Mouse (Mus musculus): Measurements from ENCODE around the gene Cdkl2. TPM values are rescaled to one million over a fixed set of nuclear protein-coding genes. Genes with fewer than 3 reads are reported as not detected.

Gene Cdkl2
- polyA plus RNA-seq, 1 experiment from 2014 or later = 0.35 TPM

DNA sequence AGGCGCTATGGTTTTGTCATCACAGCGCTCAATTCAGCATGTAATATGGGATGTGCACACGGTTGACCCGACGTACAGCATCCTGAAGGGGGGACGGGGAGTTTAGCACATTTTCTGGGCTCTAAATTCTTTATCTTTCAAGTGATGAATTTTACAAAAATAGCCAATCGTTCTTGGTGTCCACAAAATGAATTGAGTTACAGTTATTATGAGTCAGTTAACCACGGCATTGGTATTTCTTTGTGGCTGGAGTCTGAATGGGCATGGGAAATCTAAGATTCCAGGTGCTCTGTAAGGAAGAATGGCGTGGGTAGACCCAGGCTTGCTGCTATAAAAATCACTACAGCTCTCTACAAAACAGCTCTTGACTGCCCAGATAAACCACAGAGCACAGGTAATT, 54.4 kb downstream of the Cdkl2 start:
- no peak for ATAC-seq
- no peak overlapping the region for H3K4me2 ChIP-seq
- 71% methylated on average over 9 of the region's 9 CpGs for WGBS (ENCODE audit: insufficient replicate concordance)
- no peak overlapping the region for H3K9ac ChIP-seq
- H3K27ac ChIP-seq = no peak overlapping the region
- H3K4me1 ChIP-seq = no peaks in the 10 kb centered on the region
- H3K4me3 ChIP-seq = no peak overlapping the region
- no peaks in the 10 kb centered on the region for H3K36me3 ChIP-seq
- H3K9me3 ChIP-seq (replicated peaks) = no peaks in the 10 kb centered on the region
- H3K27me3 ChIP-seq (replicated peaks) = no peaks in the 10 kb centered on the region

GRCm38 (mm10) chr5:91987799-91988198, 55.9 kb downstream of the Cdkl2 start:
- H3K36me3 ChIP-seq = no peaks in the 10 kb centered on the region
- no peak overlapping the region for H3K27ac ChIP-seq
- H3K27me3 ChIP-seq (replicated peaks) = no peaks in the 10 kb centered on the region
- 82% methylated on average over 2 of the region's 2 CpGs for WGBS (ENCODE audit: insufficient replicate concordance)
- H3K4me2 ChIP-seq = no peak overlapping the region
- no peak overlapping the region for H3K4me3 ChIP-seq
- H3K4me1 ChIP-seq = no peaks in the 10 kb centered on the region
- no peak for ATAC-seq
- H3K9ac ChIP-seq = no peak overlapping the region
- H3K9me3 ChIP-seq (replicated peaks) = no peaks in the 10 kb centered on the region

GRCm38 (mm10) chr5:91987236-91987635, 56.4 kb downstream of the Cdkl2 start, which contains the start of gene Odaph:
Gene Odaph (plus strand): TSS chr5:91987475.
- H3K9ac ChIP-seq = no peak within 1 kb of the TSS
- H3K9me3 ChIP-seq (replicated peaks) = no peaks in the 10 kb centered on the region
- H3K27me3 ChIP-seq (replicated peaks) = no peaks in the 10 kb centered on the region
- no peak for ATAC-seq
- H3K27ac ChIP-seq = no peak within 1 kb of the TSS
- H3K4me3 ChIP-seq = no peak within 1 kb of the TSS
- WGBS (ENCODE audit: insufficient replicate concordance) = 60% methylated on average over 4 of the region's 4 CpGs
- H3K36me3 ChIP-seq = no peaks in the 10 kb centered on the region
- no peak within 1 kb of the TSS for H3K4me2 ChIP-seq
- H3K4me1 ChIP-seq = no peaks in the 10 kb centered on the region

DNA sequence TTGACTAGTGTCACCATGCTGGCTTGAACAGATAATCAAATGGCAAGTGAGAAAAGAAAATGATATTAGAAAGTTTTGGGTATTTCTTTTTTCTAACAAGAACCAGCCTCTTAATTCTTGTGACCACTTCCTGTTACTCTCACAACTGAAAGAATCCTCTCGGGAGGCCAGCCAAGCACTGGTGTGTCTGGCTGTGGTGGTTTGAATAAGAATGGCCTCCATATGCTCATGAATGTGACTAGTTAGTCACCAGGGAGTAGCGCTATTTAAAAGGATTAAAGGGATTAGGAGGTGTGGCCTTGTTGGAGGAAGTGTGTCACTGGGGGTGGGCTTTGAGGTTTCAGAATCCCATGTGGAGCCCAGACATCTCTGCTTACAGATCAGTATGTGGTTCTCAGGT, 58.0 kb downstream of the Cdkl2 start:
- Histone ChIP-seq H3K4me2 (no peak overlapping the region), H3K9me3 (replicated peaks) (no peaks in the 10 kb centered on the region), H3K27ac (no peak overlapping the region), H3K4me1 (no peaks in the 10 kb centered on the region), H3K9ac (no peak overlapping the region), H3K36me3 (no peaks in the 10 kb centered on the region), H3K27me3 (replicated peaks) (no peaks in the 10 kb centered on the region), H3K4me3 (no peak overlapping the region)
- ATAC-seq = no peak
- 54% methylated on average over 2 of the region's 2 CpGs for WGBS (ENCODE audit: insufficient replicate concordance)

- H3K27ac ChIP-seq = no peak overlapping the region
- H3K9ac ChIP-seq = no peak overlapping the region
- no peak for ATAC-seq
- 50% methylated on average over 2 of the region's 2 CpGs for WGBS (ENCODE audit: insufficient replicate concordance)
- no peaks in the 10 kb centered on the region for H3K27me3 ChIP-seq (replicated peaks)
- no peak overlapping the region for H3K4me2 ChIP-seq
- H3K36me3 ChIP-seq = no peaks in the 10 kb centered on the region
- no peaks in the 10 kb centered on the region for H3K4me1 ChIP-seq
- no peaks in the 10 kb centered on the region for H3K9me3 ChIP-seq (replicated peaks)
- no peak overlapping the region for H3K4me3 ChIP-seq
Observed at GRCm38 (mm10) chr5:91983490-91983889, 60.2 kb downstream of the Cdkl2 start.

- no peak overlapping the region for H3K27ac ChIP-seq
- no peaks in the 10 kb centered on the region for H3K9me3 ChIP-seq (replicated peaks)
- H3K4me3 ChIP-seq = no peak overlapping the region
- no peaks in the 10 kb centered on the region for H3K36me3 ChIP-seq
- no peak overlapping the region for H3K9ac ChIP-seq
- ATAC-seq = no peak
- no peaks in the 10 kb centered on the region for H3K27me3 ChIP-seq (replicated peaks)
- no peak overlapping the region for H3K4me2 ChIP-seq
- 69% methylated on average over 11 of the region's 11 CpGs for WGBS (ENCODE audit: insufficient replicate concordance)
- H3K4me1 ChIP-seq = no peaks in the 10 kb centered on the region
Observed at GRCm38 (mm10) chr5:91981176-91981840, 62.4 kb downstream of the Cdkl2 start.

DNA sequence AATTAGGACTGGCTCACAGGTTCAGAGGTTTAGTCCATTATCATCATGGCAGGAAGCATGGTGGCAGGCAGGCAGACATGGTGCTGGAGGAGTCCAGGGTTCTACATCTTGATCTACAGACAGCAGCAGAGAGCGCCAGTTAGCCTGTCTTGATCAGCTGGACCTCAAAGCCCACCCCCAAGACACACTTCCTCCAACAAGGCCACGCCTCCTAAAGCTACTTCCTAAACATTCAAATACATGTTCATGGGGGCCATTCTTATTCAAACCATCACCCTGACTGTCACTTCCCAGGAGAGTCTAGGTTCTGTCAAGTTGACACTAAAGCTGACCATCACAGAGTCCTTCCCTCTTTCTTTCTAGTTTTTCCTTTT, 66.3 kb downstream of the Cdkl2 start:
- 46% methylated on average over 2 of the region's 2 CpGs for WGBS (ENCODE audit: insufficient replicate concordance)
- no peak for ATAC-seq
- H3K27me3 ChIP-seq (replicated peaks) = no peaks in the 10 kb centered on the region
- no peak overlapping the region for H3K4me3 ChIP-seq
- H3K9ac ChIP-seq = no peak overlapping the region
- no peak overlapping the region for H3K4me2 ChIP-seq
- H3K9me3 ChIP-seq (replicated peaks) = no peaks in the 10 kb centered on the region
- H3K4me1 ChIP-seq = no peaks in the 10 kb centered on the region
- no peaks in the 10 kb centered on the region for H3K36me3 ChIP-seq
- no peak overlapping the region for H3K27ac ChIP-seq

DNA sequence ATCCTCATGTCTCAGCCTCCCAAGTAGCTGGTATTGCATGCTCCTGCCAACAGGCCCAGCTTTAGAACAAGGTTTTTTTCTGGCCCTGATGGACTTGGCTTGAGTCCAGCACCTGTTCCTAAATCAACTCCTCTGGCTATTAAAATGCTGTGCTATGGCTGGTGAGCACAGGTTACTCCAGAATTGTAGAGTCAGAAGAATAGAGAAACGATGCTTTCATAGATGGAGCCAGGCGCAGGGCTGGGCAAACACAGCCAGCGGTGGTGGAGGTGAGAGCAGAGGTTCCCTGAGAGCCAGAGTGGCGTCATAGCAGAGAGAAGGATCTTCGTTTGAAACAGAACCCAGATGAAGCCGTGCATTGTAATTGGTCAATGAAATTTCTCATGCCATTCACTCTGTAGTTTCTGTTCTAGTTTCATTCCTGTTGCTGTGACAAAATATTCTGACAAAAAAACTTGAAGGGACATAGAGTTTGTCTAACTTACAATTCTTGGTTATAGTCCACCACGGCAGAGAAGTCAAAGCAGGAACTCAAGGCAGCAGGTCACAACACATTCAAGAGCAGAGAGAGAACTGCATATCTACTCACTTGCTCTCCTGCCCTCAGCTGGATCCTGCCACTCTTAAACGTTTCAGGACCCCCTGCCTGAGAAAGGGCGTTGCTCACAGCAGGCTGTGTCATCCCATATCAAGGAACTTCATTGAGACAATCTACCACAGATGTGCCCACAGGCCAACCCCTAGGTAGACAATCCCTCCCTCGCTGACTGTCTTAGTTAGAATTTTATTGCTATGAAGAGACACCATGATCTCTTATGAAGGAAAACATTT, 66.9 kb downstream of the Cdkl2 start:
- H3K9me3 ChIP-seq (replicated peaks) = no peaks in the 10 kb centered on the region
- no peak for ATAC-seq
- H3K9ac ChIP-seq = no peak overlapping the region
- H3K4me3 ChIP-seq = no peak overlapping the region
- no peaks in the 10 kb centered on the region for H3K4me1 ChIP-seq
- no peaks in the 10 kb centered on the region for H3K27me3 ChIP-seq (replicated peaks)
- no peaks in the 10 kb centered on the region; the same call in 1 of the 2 replicates for H3K36me3 ChIP-seq
- H3K27ac ChIP-seq = no peak overlapping the region
- H3K4me2 ChIP-seq = no peak overlapping the region
- 58% methylated on average over 10 of the region's 10 CpGs for WGBS (ENCODE audit: insufficient replicate concordance)

DNA sequence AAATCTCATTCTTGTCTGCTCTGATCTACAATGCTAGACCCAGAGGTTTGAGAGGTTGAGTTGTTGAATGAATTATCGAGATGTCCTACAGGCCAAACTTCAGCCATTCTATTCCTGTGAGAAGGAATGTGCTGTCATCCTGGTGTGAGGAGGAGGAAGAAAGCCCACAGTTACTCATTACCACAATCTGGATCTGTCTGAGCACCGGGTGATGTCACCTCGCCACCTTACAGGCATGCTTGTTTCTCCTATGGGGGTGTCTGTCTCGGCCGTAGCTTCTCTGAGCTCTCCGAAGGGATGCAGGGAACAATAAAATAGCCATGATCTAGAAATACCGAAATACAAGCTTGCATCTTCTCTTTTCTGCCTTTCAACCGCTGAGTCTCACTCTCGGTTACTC, 67.9 kb downstream of the Cdkl2 start:
- Histone ChIP-seq H3K4me1 (no peaks in the 10 kb centered on the region), H3K27me3 (replicated peaks) (no peaks in the 10 kb centered on the region), H3K4me3 (no peak overlapping the region), H3K27ac (no peak overlapping the region), H3K36me3 (no peaks in the 10 kb centered on the region; the same call in 1 of the 2 replicates), H3K9ac (no peak overlapping the region), H3K4me2 (no peak overlapping the region), H3K9me3 (replicated peaks) (no peaks in the 10 kb centered on the region)
- 80% methylated on average over 9 of the region's 9 CpGs for WGBS (ENCODE audit: insufficient replicate concordance)
- ATAC-seq = no peak

DNA sequence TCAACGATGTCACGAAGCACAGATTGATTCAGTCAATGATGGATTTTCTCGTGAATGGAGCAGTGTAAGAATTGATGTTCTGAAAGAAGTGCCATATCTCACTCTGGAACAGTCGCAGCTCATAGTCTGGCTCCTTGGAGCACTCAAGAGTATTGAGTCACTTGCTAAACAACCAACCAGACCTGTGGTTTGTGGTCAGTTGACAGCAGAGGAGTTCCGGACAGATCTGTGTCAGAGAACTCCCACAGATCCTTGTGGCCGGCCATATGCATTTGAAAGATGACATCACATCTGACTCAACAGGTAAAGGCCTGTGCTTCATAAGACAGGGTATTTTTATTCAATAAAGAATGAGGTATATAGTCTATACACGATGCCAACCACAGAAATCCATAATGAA, 69.7 kb downstream of the Cdkl2 start:
- no peak overlapping the region for H3K4me3 ChIP-seq
- no peaks in the 10 kb centered on the region for H3K4me1 ChIP-seq
- peaks cover 12% of the 10 kb centered on the region; the same call in 1 of the 2 replicates for H3K36me3 ChIP-seq
- no peak for ATAC-seq
- H3K27ac ChIP-seq = no peak overlapping the region
- 56% methylated on average over 7 of the region's 7 CpGs for WGBS (ENCODE audit: insufficient replicate concordance)
- no peaks in the 10 kb centered on the region for H3K9me3 ChIP-seq (replicated peaks)
- no peaks in the 10 kb centered on the region for H3K27me3 ChIP-seq (replicated peaks)
- no peak overlapping the region for H3K9ac ChIP-seq
- H3K4me2 ChIP-seq = no peak overlapping the region

DNA sequence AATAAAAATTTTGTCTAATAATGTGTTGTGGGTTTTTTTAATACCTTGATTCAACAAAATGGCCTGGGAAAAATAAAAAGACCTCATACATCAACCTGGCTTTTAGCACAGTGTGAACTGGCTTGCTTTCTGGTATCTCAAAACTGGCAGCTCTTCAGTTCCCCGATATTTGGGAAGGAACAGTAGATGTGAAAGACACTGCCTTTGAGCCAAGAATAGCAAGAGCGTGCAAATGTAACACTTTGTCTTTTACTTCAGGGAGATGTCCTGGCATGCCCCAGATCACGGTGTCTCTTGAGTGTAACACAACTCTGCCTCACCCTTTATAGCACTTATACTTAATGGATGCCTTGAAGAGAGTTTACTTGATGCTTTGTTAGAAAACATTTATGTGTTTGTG, 71.6 kb downstream of the Cdkl2 start:
- Histone ChIP-seq H3K36me3 (peaks cover 16% of the 10 kb centered on the region; the same call in 1 of the 2 replicates), H3K9ac (no peak overlapping the region), H3K27ac (no peak overlapping the region), H3K27me3 (replicated peaks) (no peaks in the 10 kb centered on the region), H3K4me1 (no peaks in the 10 kb centered on the region), H3K9me3 (replicated peaks) (no peaks in the 10 kb centered on the region), H3K4me3 (no peak overlapping the region), H3K4me2 (no peak overlapping the region)
- no peak for ATAC-seq
- 83% methylated on average over 3 of the region's 3 CpGs for WGBS (ENCODE audit: insufficient replicate concordance)

DNA sequence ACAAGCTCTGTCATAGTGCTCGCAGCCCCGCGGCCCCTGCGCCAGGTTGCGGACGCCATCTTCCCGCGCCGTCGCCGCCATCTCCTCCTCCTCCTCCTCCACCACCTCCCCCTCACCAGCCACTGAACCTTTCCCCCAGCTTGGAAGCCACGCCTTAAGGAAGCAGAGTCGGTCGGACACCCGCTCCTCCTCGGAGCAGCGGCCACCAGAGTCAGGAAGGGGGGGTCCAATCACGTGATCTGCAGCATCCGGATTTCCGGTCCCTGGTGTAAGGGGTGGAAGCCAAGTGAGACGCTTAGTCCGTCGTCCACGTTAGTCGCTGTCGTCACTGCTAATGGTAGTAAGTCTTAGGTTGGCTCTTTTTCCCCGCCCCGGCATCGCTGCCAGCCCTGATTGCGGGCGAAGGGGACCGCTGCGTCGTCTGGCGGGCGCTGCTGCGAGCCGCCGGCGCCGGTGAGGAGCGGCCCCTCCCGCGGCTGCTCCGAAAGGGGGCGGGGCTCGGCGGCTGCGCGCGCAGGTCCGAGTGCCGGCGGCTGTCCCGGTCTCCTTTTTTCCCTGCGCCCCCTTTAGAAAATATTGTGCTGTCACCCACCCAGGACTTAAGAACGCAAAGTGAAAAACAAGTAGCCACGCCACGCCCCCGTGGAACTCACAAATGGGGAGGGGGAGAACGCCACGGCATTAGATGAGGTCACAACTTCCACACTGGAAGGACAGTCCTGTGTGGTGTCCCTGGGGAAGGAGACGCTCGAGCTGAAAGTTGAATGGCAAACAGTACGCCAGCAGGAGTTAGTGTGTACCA, 80.8 kb downstream of the Cdkl2 start, which contains the start of gene Rchy1:
Rchy1 (minus strand) TSS at position 430 of the 802 bp plus-strand sequence.
- Histone ChIP-seq H3K27me3 (replicated peaks) (no peaks in the 10 kb centered on the region), H3K4me1 (peaks cover 50% of the 10 kb centered on the region), H3K4me2 (peak within 1 kb of the TSS; percentile 76), H3K36me3 (peaks cover 18% of the 10 kb centered on the region), H3K4me3 (peak within 1 kb of the TSS; percentile 80), H3K9me3 (replicated peaks) (no peaks in the 10 kb centered on the region), H3K9ac (peak within 1 kb of the TSS; percentile 87), H3K27ac (peak within 1 kb of the TSS; percentile 96)
- peak; percentile 92 for ATAC-seq
- under 1% methylated on average over 65 of the region's 65 CpGs for WGBS (ENCODE audit: insufficient replicate concordance)

Measured in liver, embryonic 12.5 days (tissue).